Mouse (Mus musculus) heart, embryonic 16.5 days (tissue): ENCODE measurements at regions not wholly inside any gene's neighbourhood (a gene's known extent, or its start where the extent isn't known, plus 50 kb on each side); places are given as distances from the start of the nearest gene placed in this dataset.
"Not testable (repeated sequence)": the region's sequence is repeated elsewhere in the genome, so short reads cannot be mapped to it uniquely, and the experiment has no call there.

Experiments
- ATAC-seq: fragments of 200-750 bp; cut with Nextera tagmentation; replicated peaks from 2 replicates; pipeline ENCODE4 v1.8.0; 2017; ENCODE audit warnings: moderate number of reproducible peaks; ENCODE audit not compliant: insufficient read depth, low FRiP score; ENCODE audit errors: extremely low read depth
- H3K27ac ChIP-seq: fragments of 300-500 bp; sonication (generic); 2 replicates; pipeline ENCODE4 v1.5.1; 2014; ENCODE audit warnings: mild to moderate bottlenecking, low read length, control low read depth, moderate library complexity
- H3K27me3 ChIP-seq: fragments of 300-500 bp; sonication (generic); 2 replicates; pipeline ENCODE4 v1.6.1; 2014; ENCODE audit warnings: low read length, mixed read lengths; ENCODE audit not compliant: control insufficient read depth, insufficient read depth
- H3K36me3 ChIP-seq: fragments of 300-500 bp; sonication (generic); 2 replicates; pipeline ENCODE4 v1.6.1; 2014; ENCODE audit not compliant: control insufficient read depth, insufficient read depth
- H3K4me1 ChIP-seq: fragments of 300-500 bp; sonication (generic); 2 replicates; pipeline ENCODE4 v1.6.1; 2014; ENCODE audit warnings: low read length, mixed read lengths; ENCODE audit not compliant: control insufficient read depth, insufficient read depth
- H3K4me2 ChIP-seq: fragments of 300-500 bp; sonication (generic); 2 replicates; pipeline ENCODE4 v1.6.1; 2014; ENCODE audit warnings: low read depth, mild to moderate bottlenecking, control low read depth, low read length
- H3K4me3 ChIP-seq: fragments of 300-500 bp; sonication (generic); 2 replicates; pipeline ENCODE4 v1.5.1; 2014; ENCODE audit warnings: mild to moderate bottlenecking, control low read depth, low read length
- H3K9ac ChIP-seq: fragments of 300-500 bp; sonication (generic); 2 replicates; pipeline ENCODE4 v1.6.1; 2014; ENCODE audit warnings: low read length, control low read depth
- H3K9me3 ChIP-seq: fragments of 300-500 bp; sonication (generic); replicated peaks from 2 replicates; pipeline ENCODE4 v1.6.1; 2016; ENCODE audit warnings: low read length; ENCODE audit not compliant: control insufficient read depth
- WGBS: fragments of 180-500 bp; shearing (Covaris S2); extraction: QIAGEN DNeasy Blood & Tissue Kit; methylation state at CpG from one replicate; pipeline ENCODE4 v1.1.7; 2014; 5-methylcytosine and 5-hydroxymethylcytosine counted together

DNA sequence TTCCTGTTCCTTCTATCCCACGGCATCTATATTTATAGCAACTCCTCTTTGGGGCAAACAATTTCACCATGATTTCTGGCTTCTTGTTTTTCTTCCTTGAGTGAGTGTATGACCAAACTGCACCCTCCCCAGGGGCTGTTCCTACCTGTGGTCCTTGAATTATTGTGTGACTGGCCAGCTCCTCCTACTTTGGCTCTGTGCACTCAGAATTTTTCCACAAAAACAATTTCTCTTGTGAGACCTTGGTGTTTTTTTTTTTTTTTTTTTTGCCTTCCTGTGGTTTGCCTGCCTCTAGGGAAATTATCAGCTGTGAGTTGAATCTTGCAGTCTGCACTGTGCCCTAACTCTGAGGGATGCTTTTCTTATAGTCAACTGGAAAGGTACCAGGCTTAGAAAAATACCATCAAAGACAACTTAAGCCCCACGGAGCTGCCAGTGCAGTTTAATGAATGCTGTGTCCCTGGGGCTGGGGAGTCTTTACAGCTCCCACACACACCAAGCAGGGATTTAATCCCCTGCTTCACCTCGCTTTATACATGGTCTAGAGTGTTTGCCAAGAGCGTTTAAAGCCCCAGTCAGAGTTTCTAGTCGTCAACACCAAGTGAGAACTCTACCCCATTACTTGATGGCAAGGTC lies 216.2 kb upstream of the Sesn3 start:
- 36% methylated on average over 5 of the region's 5 CpGs for WGBS
- Histone ChIP-seq H3K27me3 (no peaks in the 10 kb centered on the region), H3K27ac (peak overlapping the region; percentile 9; the same call in 1 of the 2 replicates), H3K9ac (no peak overlapping the region), H3K4me2 (no peak overlapping the region), H3K9me3 (no peaks in the 10 kb centered on the region), H3K36me3 (no peaks in the 10 kb centered on the region), H3K4me1 (peaks cover 2% of the 10 kb centered on the region), H3K4me3 (no peak overlapping the region)
- ATAC-seq, result no peak

DNA sequence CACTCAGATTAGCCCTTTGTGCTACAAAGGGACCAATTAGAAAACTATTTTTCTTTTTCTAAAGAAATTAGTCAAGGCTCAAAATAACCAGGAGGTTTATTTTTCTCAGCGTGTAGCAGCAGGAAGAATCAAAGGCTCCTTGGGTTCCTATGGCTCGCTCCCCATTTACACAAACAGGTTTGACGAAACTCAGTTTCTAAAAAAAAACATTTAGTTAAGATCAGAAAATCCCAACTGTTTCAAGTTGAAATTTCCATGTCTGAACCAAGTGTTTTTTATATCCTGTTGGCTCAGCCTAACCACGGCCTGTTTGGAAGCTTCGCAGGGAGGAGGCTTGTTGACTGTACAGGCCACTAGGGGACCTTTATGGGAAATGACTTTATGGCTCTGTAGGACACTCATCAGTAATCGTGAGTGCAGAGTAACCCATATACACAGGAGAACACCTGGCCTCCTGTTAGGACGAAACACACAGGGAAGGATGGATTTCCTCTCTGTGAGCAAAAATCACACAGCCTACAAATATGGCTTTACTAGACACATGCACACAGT lies 215.6 kb upstream of the Sesn3 start:
- ATAC-seq, result no peak
- no peaks in the 10 kb centered on the region for H3K9me3 ChIP-seq
- H3K4me2 ChIP-seq, result no peak overlapping the region
- H3K4me3 ChIP-seq, result no peak overlapping the region
- H3K27me3 ChIP-seq, result no peaks in the 10 kb centered on the region
- no peak overlapping the region for H3K27ac ChIP-seq
- no peaks in the 10 kb centered on the region for H3K36me3 ChIP-seq
- H3K4me1 ChIP-seq, result no peaks in the 10 kb centered on the region; the same call in 1 of the 2 replicates
- no peak overlapping the region for H3K9ac ChIP-seq
- WGBS, result 61% methylated on average over 7 of the region's 7 CpGs

DNA sequence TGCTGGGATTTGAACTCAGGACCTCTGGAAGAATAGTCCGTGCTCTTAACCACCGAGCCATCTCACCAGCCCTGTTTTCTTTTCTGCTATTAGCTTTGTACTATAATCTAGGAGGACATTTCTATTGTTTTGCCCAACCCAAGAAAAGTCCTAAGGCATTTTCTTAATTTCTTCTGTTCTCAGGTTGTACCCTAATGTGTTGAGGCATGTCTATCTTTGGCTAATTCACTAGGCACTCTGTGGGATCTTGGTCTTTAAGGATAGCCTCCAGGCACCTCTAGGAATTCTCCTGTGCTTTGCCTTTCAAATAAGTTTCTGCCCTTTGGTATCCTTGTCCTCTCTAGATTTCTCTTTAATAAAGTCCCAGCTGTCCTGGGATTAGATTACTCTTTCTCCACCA lies 214.6 kb upstream of the Sesn3 start:
- 85% methylated on average over 2 of the region's 2 CpGs for WGBS
- no peak overlapping the region for H3K4me2 ChIP-seq
- no peak overlapping the region for H3K9ac ChIP-seq
- H3K36me3 ChIP-seq, result no peaks in the 10 kb centered on the region
- no peak for ATAC-seq
- no peaks in the 10 kb centered on the region; the same call in 1 of the 2 replicates for H3K4me1 ChIP-seq
- peaks cover 3% of the 10 kb centered on the region for H3K9me3 ChIP-seq
- H3K4me3 ChIP-seq, result no peak overlapping the region
- H3K27me3 ChIP-seq, result no peaks in the 10 kb centered on the region
- no peak overlapping the region for H3K27ac ChIP-seq

DNA sequence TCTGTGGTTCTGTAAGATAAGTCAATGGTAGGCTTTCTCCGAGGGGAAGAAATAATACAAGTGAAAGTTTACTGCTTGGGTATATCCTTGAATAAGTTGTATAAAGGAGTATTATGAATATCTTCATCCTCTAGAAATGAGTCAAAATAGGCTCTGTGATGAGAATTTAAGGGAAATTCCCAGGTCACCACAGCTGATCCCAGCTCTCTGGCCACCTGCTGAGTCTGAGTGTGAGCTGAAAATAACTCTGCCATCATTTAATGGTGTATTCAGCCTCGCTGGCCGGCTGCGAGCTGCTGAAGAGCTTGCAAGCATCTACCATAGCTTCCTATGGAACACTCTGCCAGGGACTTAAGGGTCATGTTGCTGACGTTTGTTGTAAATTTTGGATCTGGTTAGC lies 213.5 kb upstream of the Sesn3 start:
- Histone ChIP-seq H3K36me3 (no peaks in the 10 kb centered on the region), H3K9ac (no peak overlapping the region), H3K27me3 (no peaks in the 10 kb centered on the region), H3K4me2 (no peak overlapping the region), H3K4me3 (no peak overlapping the region), H3K9me3 (peaks cover 5% of the 10 kb centered on the region), H3K27ac (no peak overlapping the region), H3K4me1 (no peaks in the 10 kb centered on the region; the same call in 1 of the 2 replicates)
- 68% methylated on average over 5 of the region's 5 CpGs for WGBS
- no peak for ATAC-seq

DNA sequence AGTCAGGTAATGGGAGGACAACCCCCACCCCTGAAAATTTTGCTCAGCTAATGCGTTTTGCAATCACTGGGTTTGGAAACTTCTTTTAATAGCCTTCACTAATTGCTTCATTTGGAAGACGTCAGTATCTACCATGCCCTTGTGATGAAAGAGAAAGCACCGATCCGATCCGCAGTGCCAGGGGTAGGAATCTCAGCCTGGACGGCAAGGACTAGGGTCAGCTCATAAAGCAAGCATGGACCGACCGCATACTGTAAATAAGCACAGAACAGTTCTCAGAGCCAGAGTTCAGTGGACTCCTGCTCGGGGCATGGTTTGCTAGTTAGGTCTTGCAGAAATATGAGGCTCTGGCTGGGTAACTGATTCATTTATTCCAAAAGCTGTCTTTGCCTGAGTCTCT lies 213.0 kb upstream of the Sesn3 start:
- 78% methylated on average over 9 of the region's 9 CpGs for WGBS
- ATAC-seq, result no peak
- Histone ChIP-seq H3K27ac (no peak overlapping the region), H3K9ac (no peak overlapping the region), H3K27me3 (no peaks in the 10 kb centered on the region), H3K36me3 (no peaks in the 10 kb centered on the region), H3K4me3 (no peak overlapping the region), H3K4me2 (no peak overlapping the region), H3K4me1 (no peaks in the 10 kb centered on the region; the same call in 1 of the 2 replicates), H3K9me3 (peaks cover 5% of the 10 kb centered on the region)

DNA sequence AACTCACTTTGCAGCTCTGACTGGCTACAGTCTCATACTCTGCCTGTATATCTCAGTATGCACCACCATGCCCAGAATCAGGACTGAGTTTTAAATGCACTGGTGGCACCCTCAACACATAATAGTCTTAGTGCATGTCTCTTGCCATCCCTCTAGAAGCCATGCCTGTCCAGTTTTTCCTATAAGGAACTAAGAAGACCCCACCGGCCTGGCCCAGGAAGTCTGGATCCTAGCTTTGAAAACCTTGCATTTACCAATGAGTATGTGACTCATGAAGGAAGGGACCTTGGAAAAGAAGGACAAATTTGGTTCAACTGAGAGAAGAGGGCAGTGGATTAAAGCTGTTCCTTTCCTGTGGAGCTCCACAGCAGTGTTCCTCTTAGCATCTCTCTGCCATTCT lies 212.2 kb upstream of the Sesn3 start:
- Histone ChIP-seq H3K9ac (no peak overlapping the region), H3K4me3 (no peak overlapping the region), H3K36me3 (no peaks in the 10 kb centered on the region), H3K9me3 (peaks cover 5% of the 10 kb centered on the region), H3K4me2 (no peak overlapping the region), H3K27me3 (no peaks in the 10 kb centered on the region), H3K4me1 (no peaks in the 10 kb centered on the region; the same call in 1 of the 2 replicates), H3K27ac (no peak overlapping the region)
- ATAC-seq, result no peak
- 97% methylated on average over 1 of the region's 1 CpGs for WGBS

DNA sequence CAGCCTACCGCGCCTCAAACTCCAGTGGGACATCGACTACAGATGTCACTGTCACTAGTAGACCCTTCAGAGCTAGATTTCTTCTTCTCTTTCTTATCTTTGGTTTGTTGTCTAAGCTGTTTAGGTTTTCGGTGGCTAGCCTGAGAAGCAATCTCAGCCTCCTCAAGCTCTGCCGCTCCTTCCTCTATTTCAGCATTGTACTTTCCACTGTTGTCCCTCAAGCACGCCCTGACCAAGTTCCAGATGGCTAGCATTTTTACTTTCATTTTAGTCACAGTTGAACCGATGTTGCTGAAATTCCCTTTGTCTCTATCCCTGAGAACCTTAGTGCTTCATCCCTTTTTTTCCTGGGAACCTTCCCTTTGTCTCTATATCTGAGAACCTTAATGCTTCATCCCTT lies 208.1 kb upstream of the Sesn3 start:
- not testable (repeated sequence) for H3K27me3 ChIP-seq, H3K4me1 ChIP-seq, H3K27ac ChIP-seq, H3K9ac ChIP-seq, H3K9me3 ChIP-seq, H3K4me2 ChIP-seq, ATAC-seq, H3K36me3 ChIP-seq, H3K4me3 ChIP-seq
- WGBS, result 85% methylated on average over 7 of the region's 7 CpGs

DNA sequence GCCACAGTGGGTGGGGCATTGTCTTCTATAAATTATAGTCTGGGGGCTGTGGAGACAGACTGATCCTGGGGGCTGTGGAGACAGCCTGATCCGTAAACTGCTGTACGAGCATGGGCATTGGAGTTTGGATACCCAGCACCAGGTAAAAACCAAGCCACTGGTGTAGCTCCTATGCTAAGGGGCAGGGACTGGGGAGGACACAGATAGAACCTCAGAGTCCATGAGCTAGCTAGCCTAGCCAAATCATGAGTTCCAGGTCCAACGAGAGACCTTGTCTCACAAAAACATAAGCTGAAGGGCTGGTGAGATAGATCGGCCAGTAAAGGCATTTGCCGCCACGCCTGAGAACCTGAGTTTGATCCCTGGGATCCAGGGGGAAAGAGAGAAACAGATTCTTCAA lies 205.8 kb upstream of the Sesn3 start:
- H3K36me3 ChIP-seq, result no peaks in the 10 kb centered on the region
- H3K9me3 ChIP-seq, result peaks cover 5% of the 10 kb centered on the region
- ATAC-seq, result no peak
- H3K27ac ChIP-seq, result no peak overlapping the region
- WGBS, result 93% methylated on average over 6 of the region's 6 CpGs
- no peak overlapping the region for H3K9ac ChIP-seq
- H3K27me3 ChIP-seq, result no peaks in the 10 kb centered on the region
- H3K4me1 ChIP-seq, result 0 out of 2 replicates have a peak, but pooled peaks cover 1% of the 10 kb centered on the region
- no peak overlapping the region for H3K4me3 ChIP-seq
- H3K4me2 ChIP-seq, result no peak overlapping the region

DNA sequence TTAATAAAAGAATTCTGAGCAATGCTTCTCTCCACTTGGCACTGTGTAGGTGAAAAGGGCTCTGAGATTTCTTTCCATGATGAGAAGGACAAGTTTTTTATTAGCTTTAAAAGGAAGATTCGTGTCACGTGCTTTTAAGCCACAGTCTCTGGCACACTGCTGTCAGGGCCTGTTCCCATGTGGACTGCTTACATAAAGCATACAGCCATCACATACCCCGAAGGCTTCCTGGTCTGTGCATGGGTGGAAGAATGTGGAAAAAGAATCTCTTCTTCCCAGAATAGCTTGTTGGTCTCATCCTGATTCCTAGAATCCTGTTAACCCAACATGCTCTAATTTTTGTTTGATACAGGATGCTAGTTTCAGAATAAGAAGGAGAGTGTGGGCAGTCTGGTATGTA lies 205.1 kb upstream of the Sesn3 start:
- 54% methylated on average over 3 of the region's 3 CpGs for WGBS
- Histone ChIP-seq H3K9me3 (peaks cover 5% of the 10 kb centered on the region), H3K4me3 (no peak overlapping the region), H3K9ac (no peak overlapping the region), H3K27ac (no peak overlapping the region), H3K36me3 (no peaks in the 10 kb centered on the region), H3K4me1 (0 out of 2 replicates have a peak, but pooled peaks cover 3% of the 10 kb centered on the region), H3K4me2 (no peak overlapping the region), H3K27me3 (no peaks in the 10 kb centered on the region)
- ATAC-seq, result no peak
